Mouse (Mus musculus): ENCODE results near the gene Cacna2d2.
"Not testable (repeated sequence)": the region's sequence is repeated elsewhere in the genome, so short reads cannot be mapped to it uniquely, and the experiment has no call there.

Cacna2d2 gene

DNA sequence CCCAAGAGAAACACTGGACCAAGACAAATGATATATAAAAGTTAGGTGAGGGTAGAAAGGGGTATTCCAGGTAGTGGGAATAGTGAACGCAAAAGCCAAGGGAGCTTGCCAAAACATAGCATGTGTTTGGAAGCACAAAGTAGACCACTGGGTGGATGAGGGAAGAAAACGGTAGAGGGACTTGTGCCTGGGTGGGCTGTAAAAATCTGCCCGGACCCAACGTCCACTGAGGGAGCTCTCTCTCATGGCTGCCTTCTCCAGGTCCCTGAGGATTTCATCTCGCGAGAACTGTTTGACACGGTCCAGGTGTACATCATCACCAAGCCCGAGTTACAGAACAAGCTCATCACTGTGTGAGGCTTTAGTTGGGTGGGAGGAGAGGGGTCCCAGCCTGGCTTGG, 143.3 kb downstream of the Cacna2d2 start:
- DNase-seq, result no peak

DNA sequence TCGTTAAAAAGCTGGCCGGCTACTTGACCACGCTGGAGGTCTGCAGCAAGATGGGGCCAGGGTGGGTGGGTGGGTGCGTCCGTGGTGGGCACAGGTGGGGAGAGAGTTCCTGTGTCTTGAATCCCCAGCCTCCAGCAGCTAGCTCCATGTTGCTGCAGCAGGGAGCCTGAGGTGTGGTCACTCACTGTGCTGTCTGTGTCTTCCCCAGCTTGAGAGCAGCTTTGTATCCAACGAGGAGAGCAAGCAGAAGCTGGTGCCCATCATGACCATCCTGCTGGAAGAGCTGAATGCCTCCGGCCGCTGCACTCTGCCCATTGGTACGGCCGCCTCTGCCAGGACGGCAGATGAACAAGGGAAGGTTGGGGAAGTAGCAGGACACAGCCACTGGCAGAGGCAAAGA, 143.9 kb downstream of the Cacna2d2 start:
- DNase-seq, result no peak

DNA sequence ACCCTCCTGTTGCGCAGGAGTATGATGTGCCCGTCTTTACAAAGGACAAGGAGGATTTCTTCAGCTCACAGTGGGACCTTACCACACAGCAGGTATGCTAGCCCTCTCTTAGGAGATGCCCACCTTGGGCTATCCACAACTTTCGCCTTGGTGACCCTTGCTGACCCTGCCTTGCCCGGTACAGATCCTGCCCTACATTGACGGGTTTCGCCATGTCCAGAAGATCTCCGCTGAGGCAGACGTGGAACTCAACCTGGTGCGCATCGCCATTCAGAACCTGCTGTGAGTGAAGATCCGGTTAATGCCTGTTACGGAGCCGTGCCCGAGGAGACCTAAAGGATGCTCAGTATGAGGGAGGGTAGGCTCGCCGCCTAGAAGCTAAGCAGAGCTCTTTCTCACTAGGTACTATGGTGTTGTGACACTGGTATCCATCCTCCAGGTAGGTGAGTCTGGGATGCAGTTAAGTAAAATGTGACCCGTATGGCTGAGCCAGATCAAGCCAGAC, 144.8 kb downstream of the Cacna2d2 start:
- DNase-seq, result no peak

DNA sequence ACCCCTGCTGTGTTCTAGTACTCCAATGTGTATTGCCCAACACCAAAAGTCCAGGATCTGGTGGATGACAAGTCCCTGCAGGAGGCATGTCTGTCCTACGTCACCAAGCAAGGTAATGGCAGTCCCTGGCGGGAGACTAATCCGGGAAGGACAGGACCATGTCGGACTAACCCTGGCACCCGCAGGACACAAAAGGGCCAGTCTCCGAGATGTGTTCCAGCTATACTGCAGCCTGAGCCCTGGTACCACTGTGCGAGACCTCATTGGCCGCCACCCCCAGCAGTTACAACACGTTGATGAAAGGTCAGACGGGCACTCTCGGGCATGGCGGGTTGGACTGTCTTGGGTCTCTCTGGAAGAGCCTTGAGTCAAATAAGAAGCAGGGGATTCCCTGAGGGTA, 145.3 kb downstream of the Cacna2d2 start:
- DNase-seq, result no peak

DNA sequence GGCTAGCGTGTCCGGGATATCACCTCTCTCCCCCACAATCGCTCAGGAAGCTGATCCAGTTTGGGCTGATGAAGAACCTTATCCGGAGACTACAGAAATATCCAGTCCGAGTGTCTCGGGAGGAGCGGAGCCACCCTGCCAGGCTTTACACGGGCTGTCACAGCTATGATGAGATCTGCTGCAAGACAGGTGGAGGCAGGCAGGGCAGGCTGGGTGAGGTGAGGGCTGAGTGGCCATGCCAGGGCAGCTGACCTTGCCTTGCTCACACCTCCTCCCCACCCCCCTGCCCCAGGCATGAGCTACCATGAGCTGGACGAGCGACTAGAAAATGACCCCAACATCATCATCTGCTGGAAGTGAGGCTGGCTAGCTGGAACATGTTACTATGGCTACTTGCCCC, 145.8 kb downstream of the Cacna2d2 start:
- DNase-seq, result no peak

DNA sequence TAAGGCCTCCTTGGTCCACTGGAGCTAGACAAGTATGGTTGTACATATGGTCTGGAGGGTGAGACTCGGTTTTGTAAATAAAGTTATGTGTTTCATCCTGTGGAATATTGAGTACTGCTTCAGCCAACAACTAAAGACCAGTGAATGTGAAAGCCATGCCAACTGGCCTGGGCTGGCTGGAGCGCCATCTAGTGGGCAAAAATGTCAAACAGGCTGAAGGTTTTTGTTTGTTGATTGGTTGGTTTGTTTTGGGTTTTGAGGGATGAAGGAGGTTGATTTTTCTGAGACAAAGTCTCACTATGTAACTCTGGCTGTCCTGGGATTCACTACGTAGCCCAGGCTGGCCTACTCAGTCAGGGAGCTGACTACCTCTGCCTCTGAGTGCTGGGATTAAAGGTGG, 146.2 kb downstream of the Cacna2d2 start:
- peak; percentile 77 for DNase-seq

DNA sequence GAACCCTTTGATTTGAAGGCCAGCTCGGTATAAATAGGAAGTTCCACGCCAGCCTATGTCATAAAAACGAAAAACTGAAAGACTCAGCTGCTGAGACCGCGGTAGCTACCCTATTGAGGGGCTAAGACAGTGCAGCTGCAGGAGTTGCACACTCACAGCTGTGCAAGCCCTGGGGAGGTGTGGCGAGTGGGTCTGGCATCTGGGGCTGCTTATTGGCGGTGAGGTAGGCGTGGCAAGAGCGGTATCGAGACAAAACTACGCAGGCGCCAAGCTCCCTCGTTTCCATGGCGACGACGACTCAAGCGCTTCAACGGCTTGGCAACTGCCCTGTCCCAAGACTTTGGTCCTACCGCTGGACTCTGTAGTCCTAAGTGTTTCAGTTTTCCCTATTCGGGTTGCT, 147.6 kb downstream of the Cacna2d2 start, which contains the start of gene Zmynd10:
Gene Zmynd10, plus strand, starts transcription at position 273 of the 400 bp plus-strand sequence.
- DNase-seq, result peak; percentile 96

DNA sequence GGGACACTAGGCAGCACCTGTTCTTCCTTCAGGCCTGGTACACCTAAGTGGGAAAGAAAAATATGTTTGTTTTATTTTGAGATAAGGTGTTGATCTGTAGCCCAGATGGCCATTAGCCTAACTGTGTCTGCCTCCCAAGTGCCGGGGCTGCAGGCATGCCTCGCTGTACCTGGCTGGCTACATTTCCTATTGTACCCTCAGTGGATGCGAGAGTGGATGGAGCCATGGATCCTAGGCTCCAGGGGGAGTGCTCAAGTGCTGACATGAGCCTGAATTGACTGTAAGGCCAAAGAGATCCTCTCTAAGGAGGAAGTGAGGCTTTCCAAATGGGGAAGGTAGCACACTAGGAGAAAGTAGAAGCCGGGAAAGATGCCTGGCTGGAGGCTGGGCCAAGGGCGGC, 148.5 kb downstream of the Cacna2d2 start:
- DNase-seq, result no peak

DNA sequence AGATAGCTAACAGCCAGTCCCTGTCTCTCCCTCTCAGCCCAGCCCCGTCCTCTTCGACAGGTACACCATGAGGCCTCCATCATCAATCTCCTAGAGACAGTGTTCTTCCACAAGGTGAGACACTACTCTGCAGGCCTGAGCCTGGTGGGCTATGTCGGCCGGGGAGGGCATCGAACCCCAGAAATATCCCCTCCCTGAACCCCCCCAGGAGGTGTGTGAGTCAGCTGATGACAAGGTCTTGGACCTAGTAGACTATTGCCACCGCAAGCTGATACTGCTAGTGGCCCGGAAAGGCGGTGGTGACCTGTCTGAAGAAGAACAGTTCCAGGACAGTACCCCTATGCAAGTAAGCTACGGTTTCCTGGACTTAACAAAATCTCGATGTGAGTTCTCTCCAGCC, 149.4 kb downstream of the Cacna2d2 start:
- no peak for DNase-seq

DNA sequence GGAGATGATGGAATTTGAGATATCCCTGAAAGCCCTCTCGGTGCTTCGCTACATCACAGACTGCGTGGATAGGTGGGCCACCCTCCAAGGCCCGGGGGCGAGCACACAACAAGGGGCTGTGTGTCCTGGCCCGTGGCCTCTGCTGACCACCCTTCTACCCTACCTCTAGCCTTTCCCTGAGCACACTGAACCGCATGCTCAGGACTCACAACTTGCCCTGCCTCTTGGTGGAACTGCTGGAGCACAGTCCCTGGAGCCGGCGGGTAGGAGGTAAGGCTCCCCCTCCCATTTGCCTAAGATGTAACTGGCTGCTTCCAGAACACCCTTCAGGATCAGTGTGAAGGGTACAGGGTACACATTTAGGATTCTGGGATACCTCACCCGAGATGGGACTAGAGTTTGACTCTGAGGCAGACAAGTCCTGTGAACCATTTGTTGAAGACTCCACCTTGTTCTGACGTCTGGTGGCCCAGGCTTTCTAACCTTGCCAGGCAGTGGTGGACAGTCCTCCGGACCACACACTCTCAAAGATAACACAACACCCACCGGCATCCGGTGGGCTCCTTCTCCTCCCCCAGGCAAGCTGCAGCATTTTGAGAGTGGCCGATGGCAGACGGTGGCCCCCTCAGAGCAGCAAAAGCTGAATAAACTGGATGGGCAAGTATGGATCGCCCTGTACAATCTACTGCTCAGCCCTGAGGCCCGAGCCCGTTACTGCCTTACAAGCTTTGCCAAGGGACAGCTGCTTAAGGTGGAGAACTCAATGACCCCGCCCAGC, 150.1 kb downstream of the Cacna2d2 start:
- no peak for DNase-seq

DNA sequence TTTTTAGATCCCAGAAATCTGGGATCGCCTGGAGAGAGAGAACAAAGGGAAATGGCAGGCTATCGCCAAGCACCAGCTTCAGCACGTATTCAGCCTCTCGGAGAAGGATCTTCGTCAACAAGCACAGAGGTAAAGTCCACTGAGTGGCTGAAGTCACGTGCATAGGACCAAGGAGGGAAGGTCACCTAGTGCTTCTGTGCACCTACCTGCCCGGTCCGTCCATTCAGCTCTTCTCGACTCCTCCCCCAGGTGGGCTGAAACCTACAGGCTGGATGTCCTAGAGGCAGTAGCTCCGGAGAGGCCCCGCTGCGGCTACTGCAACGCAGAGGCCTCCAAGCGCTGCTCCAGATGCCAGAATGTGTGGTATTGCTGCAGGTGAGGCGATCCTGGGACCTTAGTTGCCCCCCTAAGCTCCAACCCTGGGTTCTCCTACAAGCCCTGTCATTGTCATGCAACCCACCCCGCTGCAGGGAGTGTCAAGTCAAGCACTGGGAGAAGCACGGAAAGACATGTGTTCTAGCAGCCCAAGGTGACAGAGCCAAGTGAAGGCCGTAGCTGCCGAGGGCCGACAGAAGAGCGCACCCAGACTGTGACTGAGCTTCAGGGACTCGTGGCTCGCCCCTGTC, 151.2 kb downstream of the Cacna2d2 start:
- no peak for DNase-seq

DNA sequence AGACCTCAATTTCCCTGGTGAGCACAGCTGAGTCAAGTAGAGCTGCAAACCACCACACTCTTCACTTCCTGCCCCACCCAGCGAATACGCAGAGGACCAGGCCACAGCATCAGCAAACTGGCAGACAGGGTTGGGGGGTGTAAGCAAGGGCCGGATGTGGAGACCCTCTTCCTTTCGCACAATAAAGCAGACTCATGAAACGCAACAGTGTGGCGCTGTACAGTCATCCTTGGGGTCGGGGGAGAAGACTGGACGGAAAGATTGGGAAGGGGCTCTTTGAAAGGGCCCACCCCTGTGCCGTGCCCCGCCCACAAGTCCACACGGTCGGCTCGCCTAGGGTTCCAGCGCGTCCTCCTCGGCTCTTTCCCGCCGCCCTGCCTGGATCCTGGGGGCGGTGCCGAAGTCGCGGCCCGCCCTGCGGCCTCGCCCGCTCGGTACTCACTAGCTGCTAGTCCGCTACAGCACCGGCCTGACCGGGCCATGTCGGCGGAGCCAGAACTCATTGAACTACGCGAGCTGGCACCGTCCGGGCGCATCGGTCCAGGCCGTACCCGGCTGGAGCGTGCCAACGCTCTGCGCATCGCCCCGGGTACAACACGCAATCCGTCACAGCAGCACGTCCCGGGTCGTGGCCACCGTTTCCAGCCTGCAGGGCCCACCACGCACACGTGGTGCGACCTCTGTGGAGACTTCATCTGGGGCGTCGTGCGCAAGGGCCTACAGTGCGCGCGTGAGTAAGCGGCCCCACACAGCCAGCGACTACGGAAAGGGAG, 151.9 kb downstream of the Cacna2d2 start, which contains the start of gene Rassf1:
Gene Rassf1, plus strand, starts transcription at position 439 of the 773 bp plus-strand sequence.
- DNase-seq, result peak; percentile 85

DNA sequence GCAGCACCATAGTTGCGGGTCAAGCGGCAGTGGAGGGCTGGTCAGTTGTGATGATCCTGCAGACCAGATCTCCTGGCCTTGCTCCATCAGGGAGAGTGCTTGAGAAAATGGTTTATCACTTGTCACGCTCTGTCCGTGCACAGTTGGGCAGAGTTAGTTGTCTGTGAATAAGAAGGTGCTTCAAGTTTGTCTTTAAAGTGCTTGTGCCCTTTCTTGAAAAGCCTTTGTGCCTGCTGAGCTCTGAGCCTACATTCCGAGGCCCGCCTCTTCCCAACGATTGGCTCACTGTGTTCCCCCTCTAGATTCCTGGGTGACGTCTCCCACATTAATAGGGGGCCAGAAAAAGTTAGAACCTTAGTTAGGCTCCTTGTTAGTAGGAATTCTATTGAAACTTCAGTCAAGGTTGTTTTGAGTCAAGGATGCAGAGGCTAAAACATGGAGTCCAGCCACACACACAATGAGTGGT, 152.5 kb downstream of the Cacna2d2 start:
- DNase-seq, result no peak

DNA sequence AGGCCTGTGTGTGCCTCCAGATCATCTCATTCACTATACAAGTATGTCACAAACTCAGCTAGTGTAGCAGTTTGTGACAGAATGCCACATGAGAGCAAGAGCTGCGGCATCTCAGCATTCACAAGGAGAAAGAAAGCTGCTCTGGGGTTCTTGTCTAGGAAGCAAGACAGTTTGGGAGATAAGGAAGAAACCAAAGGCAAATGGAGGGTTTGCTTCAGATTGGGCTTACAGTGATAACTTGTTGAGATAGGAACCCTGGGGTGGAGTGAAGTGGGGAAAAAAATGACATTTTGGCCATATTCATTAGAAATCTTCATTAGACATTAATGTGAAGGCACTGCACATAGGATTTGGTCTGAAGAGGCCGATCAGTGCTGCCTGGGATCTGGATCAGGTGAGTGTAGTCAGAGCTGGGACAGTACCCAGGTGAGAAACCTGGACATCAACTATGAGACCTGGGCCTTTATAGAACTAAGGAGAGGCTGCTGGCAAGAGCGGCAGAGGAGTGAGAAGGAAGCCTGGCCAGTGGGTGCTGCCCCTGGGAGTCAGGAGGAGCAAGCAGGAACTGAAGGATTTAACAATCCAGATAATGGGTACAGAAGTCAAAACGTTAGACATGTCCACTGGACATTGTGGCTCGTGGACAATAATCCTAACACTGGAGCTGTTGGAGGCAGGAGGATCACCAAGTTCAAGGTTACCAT, 153.4 kb downstream of the Cacna2d2 start:
- DNase-seq, result no peak

DNA sequence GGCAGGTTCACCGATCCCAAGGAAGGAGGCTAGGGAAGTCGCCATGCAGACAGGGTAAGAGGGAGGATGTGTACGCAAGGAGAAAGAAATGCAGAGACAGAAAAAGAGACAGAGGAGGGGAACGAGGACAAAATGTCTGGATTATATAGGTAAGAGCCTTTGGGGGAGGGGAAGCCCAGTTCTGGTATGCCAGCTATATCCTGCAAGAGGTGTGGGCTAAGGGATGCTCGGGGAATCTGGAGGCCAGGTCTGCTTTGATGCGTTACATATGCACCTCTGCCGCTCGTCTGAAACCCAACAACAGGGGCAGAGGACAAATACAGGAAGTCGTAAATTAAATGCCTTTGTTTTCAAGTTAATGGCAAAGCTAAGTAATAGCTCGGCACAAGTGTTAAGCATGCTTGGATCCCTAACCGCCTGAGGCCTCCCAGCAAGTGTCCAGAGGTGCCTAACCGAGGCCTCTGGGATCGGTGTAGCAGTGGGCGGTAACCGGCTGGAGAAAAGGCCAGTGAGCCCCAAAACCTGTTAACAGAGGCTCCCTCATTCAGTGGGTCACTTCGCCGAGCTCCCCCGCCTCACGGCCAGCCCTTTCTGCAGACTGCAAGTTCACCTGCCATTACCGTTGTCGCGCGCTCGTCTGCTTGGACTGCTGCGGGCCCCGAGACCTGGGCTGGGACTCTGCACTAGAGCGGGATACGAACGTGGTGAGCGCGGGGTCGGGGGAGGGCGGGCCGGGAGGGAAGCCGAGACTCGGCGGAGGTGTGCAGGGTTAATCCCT, 154.3 kb downstream of the Cacna2d2 start:
- DNase-seq, result peak; percentile 50

DNA sequence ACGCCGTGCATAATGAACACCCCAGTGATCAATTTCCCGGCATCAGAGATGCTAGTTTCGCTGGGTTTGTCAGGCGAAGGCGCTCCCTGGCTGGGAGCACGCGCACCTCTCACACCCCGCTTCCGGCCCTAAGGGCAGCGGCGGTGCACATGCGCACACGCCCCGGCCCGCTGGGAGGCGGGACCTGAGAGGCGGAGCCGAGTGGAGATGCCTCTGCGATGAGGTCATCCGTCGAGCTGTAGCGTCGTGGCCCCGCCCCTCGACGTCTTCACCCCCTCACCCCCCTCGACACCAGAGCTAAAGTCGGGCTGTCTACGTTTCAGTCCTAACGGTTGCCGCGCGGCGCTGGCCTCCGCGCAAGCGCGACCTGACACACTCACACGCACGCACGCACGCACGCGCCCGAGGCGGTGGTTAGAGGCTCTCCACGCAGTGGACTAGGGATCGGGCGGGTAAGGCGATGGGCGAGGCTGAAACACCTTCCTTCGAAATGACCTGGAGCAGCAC, 155.0 kb downstream of the Cacna2d2 start:
- peak; percentile 99 for DNase-seq

DNA sequence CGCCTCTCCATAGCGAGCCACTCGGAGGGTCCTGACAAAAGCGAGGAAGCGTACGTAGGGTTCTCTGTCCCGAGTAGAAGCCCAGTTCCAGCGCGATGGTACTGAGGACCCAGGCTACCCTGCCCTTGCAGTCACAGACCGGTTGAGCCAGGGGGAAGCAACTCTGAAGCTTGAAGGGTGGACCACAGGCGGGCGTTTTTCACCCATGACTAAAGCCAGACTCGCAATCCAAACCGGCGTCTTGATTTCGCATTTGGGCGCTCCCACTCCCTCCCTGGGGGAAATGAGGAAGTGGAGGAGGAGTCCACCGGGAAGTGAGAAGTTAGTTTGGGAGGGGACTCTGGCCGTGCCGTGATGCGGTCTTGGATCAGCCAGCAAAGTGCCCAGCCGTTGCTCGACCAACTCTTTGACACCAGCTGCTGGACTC, 155.6 kb downstream of the Cacna2d2 start:
- peak; percentile 72 for DNase-seq

DNA sequence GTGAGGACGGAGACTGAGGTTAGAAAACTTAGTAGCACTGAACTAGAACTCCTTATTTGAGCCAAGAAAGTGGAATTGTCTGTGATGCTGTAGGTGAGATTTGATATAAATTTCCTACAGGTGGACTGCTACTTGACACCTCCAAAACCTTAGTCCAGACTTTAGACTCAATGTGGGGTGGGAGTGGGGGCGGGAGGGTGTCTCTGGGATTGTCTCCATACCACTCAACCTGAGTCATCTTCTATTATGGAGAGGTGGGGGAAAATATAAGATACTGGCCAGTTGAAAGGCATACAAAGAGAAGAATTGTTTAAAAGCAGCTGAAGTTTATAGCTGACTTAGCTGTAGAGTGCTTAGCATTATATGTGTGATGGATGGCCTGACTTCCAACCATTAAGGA, 156.3 kb downstream of the Cacna2d2 start:
- no peak for DNase-seq

DNA sequence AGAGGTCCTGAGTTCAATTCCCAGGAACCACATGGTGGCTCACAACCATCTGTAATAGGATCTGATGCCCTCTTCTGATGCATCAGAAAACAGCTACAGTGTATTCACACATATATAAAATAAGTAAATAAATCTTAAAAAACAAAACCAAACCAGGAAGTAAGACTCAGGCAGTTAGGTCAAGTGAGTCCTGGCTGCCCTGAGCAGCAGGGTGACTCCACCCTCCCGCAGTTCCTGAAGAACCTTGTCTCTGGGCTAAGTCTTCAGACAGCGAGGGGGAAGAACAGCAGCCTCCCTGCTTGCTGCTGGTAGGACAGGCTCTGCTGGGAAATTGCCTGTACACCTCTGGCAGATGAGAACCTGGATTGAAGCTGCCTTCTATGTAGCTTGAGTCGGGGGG, 156.9 kb downstream of the Cacna2d2 start:
- no peak for DNase-seq

DNA sequence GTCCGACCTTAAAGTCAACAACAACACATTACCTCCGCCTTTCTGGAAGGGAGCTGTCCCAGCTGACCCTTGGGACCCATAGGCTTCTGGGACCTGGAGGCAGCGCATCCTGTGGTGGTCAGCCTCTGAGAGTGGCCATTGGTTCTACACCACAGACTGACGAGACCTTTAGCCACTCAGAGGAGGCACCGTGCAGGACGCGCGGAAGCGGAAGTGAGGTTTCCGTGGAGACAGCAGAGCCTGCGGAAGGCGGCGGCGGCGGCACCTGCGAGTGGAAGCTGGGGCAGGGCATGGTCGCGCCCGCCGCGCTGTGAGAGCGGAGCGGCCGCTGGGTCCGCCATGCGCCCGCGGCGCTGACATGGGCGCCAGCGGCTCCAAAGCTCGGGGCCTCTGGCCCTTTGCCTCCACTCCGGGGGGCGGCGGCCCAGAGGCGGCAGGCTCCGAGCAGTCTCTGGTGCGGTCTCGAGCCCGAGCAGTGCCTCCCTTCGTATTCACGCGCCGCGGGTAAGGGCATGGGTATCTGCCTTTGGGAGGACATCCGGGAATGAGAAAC, 163.7 kb downstream of the Cacna2d2 start, which contains the start of gene Tusc2:
Gene Tusc2, plus strand, starts transcription at position 227 of the 553 bp plus-strand sequence.
- peak; percentile 96 for DNase-seq

DNA sequence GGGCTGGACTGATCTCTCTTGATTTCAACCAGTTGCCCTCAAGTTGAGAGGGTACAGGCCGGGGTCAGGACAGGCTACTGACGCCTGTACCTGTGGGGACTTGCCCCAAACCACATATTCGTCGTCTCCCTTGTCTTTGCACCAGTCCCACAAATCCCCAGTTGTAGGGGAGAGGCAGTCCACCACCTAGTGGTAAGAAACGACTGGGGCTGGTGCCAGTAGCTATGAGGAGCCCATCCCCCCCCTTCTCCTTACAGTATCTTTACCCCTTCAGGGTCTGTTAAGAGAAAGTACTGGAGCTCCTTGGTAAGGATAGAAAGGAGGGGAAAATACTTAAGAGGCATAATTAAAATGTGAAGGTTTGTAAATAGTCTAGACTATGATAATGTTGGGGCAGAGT, 166.1 kb downstream of the Cacna2d2 start:
- not testable (repeated sequence) for DNase-seq

Data from embryo, embryonic 11 days (tissue).